Mouse (Mus musculus): ENCODE data around the gene Il24. TPM values are rescaled to one million over a fixed set of nuclear protein-coding genes. Genes with fewer than 3 reads are reported as not detected.
A peak's percentile ranks its signal among the peaks of the same experiment; 100 is the strongest.

Il24 gene
- polyA plus RNA-seq, 1 experiment from 2014 or later: not detected

- H3K9me3 ChIP-seq (replicated peaks; ENCODE audit: control insufficient read depth, low read length, poor library complexity, severe bottlenecking): no peaks in the 10 kb centered on the region
- no peaks in the 10 kb centered on the region for H3K4me1 ChIP-seq (ENCODE audit: control insufficient read depth, insufficient read depth, low read length)
- H3K9ac ChIP-seq (ENCODE audit: low read depth, low read length): no peak overlapping the region
- ATAC-seq: no peak
- H3K36me3 ChIP-seq (ENCODE audit: control insufficient read depth, insufficient read depth, low read length): no peaks in the 10 kb centered on the region
- H3K4me3 ChIP-seq (ENCODE audit: low read depth, low read length): no peak overlapping the region
- no peak overlapping the region for H3K27ac ChIP-seq (ENCODE audit: low read length)
- no peaks in the 10 kb centered on the region; the same call in 1 of the 2 replicates for H3K27me3 ChIP-seq (ENCODE audit: control insufficient read depth, insufficient read depth, low read depth, low read length)
- 90% methylated on average over 4 of the region's 4 CpGs for WGBS
- no peak overlapping the region for H3K4me2 ChIP-seq (ENCODE audit: low read length)
Observed at GRCm38 (mm10) chr1:130883146-130883545, 4.1 kb downstream of the Il24 start.

GRCm38 (mm10) chr1:130879927-130880326, 7.3 kb downstream of the Il24 start:
- Histone ChIP-seq H3K36me3 (ENCODE audit: control insufficient read depth, insufficient read depth, low read length) (no peaks in the 10 kb centered on the region), H3K27me3 (ENCODE audit: control insufficient read depth, insufficient read depth, low read depth, low read length) (peaks cover 5% of the 10 kb centered on the region; the same call in 1 of the 2 replicates), H3K9me3 (replicated peaks; ENCODE audit: control insufficient read depth, low read length, poor library complexity, severe bottlenecking) (no peaks in the 10 kb centered on the region), H3K27ac (ENCODE audit: low read length) (no peak overlapping the region), H3K4me1 (ENCODE audit: control insufficient read depth, insufficient read depth, low read length) (no peaks in the 10 kb centered on the region), H3K4me2 (ENCODE audit: low read length) (no peak overlapping the region), H3K9ac (ENCODE audit: low read depth, low read length) (no peak overlapping the region), H3K4me3 (ENCODE audit: low read depth, low read length) (no peak overlapping the region)
- 94% methylated on average over 7 of the region's 7 CpGs for WGBS
- ATAC-seq: no peak

GRCm38 (mm10) chr1:130877889-130878614, 9.2 kb downstream of the Il24 start:
- peak; percentile 88 for ATAC-seq
- peak overlapping the region; percentile 49 for H3K4me3 ChIP-seq (ENCODE audit: low read depth, low read length)
- peak overlapping the region; percentile 91 for H3K4me2 ChIP-seq (ENCODE audit: low read length)
- H3K27me3 ChIP-seq (ENCODE audit: control insufficient read depth, insufficient read depth, low read depth, low read length): peaks cover 5% of the 10 kb centered on the region; the same call in 1 of the 2 replicates
- no peak overlapping the region for H3K27ac ChIP-seq (ENCODE audit: low read length)
- no peaks in the 10 kb centered on the region for H3K36me3 ChIP-seq (ENCODE audit: control insufficient read depth, insufficient read depth, low read length)
- no peaks in the 10 kb centered on the region for H3K9me3 ChIP-seq (replicated peaks; ENCODE audit: control insufficient read depth, low read length, poor library complexity, severe bottlenecking)
- peak overlapping the region; percentile 67 for H3K9ac ChIP-seq (ENCODE audit: low read depth, low read length)
- whole genome bisulfite sequencing: 2% methylated on average over 43 of the region's 43 CpGs
- no peaks in the 10 kb centered on the region for H3K4me1 ChIP-seq (ENCODE audit: control insufficient read depth, insufficient read depth, low read length)

- H3K27me3 ChIP-seq (ENCODE audit: control insufficient read depth, insufficient read depth, low read depth, low read length): peaks cover 5% of the 10 kb centered on the region; the same call in 1 of the 2 replicates
- no peak overlapping the region for H3K4me2 ChIP-seq (ENCODE audit: low read length)
- no peak overlapping the region for H3K27ac ChIP-seq (ENCODE audit: low read length)
- H3K36me3 ChIP-seq (ENCODE audit: control insufficient read depth, insufficient read depth, low read length): no peaks in the 10 kb centered on the region
- no peak overlapping the region for H3K9ac ChIP-seq (ENCODE audit: low read depth, low read length)
- H3K4me1 ChIP-seq (ENCODE audit: control insufficient read depth, insufficient read depth, low read length): no peaks in the 10 kb centered on the region
- ATAC-seq: no peak
- H3K4me3 ChIP-seq (ENCODE audit: low read depth, low read length): no peak overlapping the region
- WGBS: 22% methylated on average over 3 of the region's 3 CpGs
- H3K9me3 ChIP-seq (replicated peaks; ENCODE audit: control insufficient read depth, low read length, poor library complexity, severe bottlenecking): no peaks in the 10 kb centered on the region
Observed at GRCm38 (mm10) chr1:130876931-130877509, 10.2 kb downstream of the Il24 start.

- Histone ChIP-seq H3K4me1 (ENCODE audit: control insufficient read depth, insufficient read depth, low read length) (no peaks in the 10 kb centered on the region), H3K36me3 (ENCODE audit: control insufficient read depth, insufficient read depth, low read length) (no peaks in the 10 kb centered on the region), H3K27ac (ENCODE audit: low read length) (no peak overlapping the region), H3K4me3 (ENCODE audit: low read depth, low read length) (no peak overlapping the region), H3K9me3 (replicated peaks; ENCODE audit: control insufficient read depth, low read length, poor library complexity, severe bottlenecking) (no peaks in the 10 kb centered on the region), H3K9ac (ENCODE audit: low read depth, low read length) (no peak overlapping the region), H3K4me2 (ENCODE audit: low read length) (no peak overlapping the region), H3K27me3 (ENCODE audit: control insufficient read depth, insufficient read depth, low read depth, low read length) (peaks cover 5% of the 10 kb centered on the region; the same call in 1 of the 2 replicates)
- no peak for ATAC-seq
- WGBS: 71% methylated on average over 3 of the region's 3 CpGs
Observed at GRCm38 (mm10) chr1:130875910-130876309, 11.3 kb downstream of the Il24 start.

- no peaks in the 10 kb centered on the region for H3K36me3 ChIP-seq (ENCODE audit: control insufficient read depth, insufficient read depth, low read length)
- no peaks in the 10 kb centered on the region for H3K9me3 ChIP-seq (replicated peaks; ENCODE audit: control insufficient read depth, low read length, poor library complexity, severe bottlenecking)
- peaks cover 5% of the 10 kb centered on the region; the same call in 1 of the 2 replicates for H3K27me3 ChIP-seq (ENCODE audit: control insufficient read depth, insufficient read depth, low read depth, low read length)
- H3K4me3 ChIP-seq (ENCODE audit: low read depth, low read length): no peak overlapping the region
- H3K27ac ChIP-seq (ENCODE audit: low read length): no peak overlapping the region
- WGBS: 44% methylated on average over 3 of the region's 3 CpGs
- H3K9ac ChIP-seq (ENCODE audit: low read depth, low read length): no peak overlapping the region
- no peak overlapping the region for H3K4me2 ChIP-seq (ENCODE audit: low read length)
- no peaks in the 10 kb centered on the region for H3K4me1 ChIP-seq (ENCODE audit: control insufficient read depth, insufficient read depth, low read length)
- ATAC-seq: peak; percentile 74
Observed at GRCm38 (mm10) chr1:130875139-130875538, 12.1 kb downstream of the Il24 start.

- H3K4me2 ChIP-seq (ENCODE audit: low read length): no peak overlapping the region
- WGBS: 92% methylated on average over 2 of the region's 2 CpGs
- H3K4me1 ChIP-seq (ENCODE audit: control insufficient read depth, insufficient read depth, low read length): no peaks in the 10 kb centered on the region
- no peaks in the 10 kb centered on the region for H3K9me3 ChIP-seq (replicated peaks; ENCODE audit: control insufficient read depth, low read length, poor library complexity, severe bottlenecking)
- ATAC-seq: no peak
- no peak overlapping the region for H3K4me3 ChIP-seq (ENCODE audit: low read depth, low read length)
- no peaks in the 10 kb centered on the region for H3K36me3 ChIP-seq (ENCODE audit: control insufficient read depth, insufficient read depth, low read length)
- H3K27me3 ChIP-seq (ENCODE audit: control insufficient read depth, insufficient read depth, low read depth, low read length): 0 out of 2 replicates have a peak, but pooled peaks cover 5% of the 10 kb centered on the region
- no peak overlapping the region for H3K9ac ChIP-seq (ENCODE audit: low read depth, low read length)
- H3K27ac ChIP-seq (ENCODE audit: low read length): no peak overlapping the region
Observed at GRCm38 (mm10) chr1:130872912-130873311, 14.3 kb downstream of the Il24 start.

- H3K27ac ChIP-seq (ENCODE audit: low read length): no peak within 1 kb of the TSS
- no peak within 1 kb of the TSS for H3K9ac ChIP-seq (ENCODE audit: low read depth, low read length)
- H3K4me3 ChIP-seq (ENCODE audit: low read depth, low read length): no peak within 1 kb of the TSS
- H3K4me1 ChIP-seq (ENCODE audit: control insufficient read depth, insufficient read depth, low read length): no peaks in the 10 kb centered on the region
- no peaks in the 10 kb centered on the region for H3K9me3 ChIP-seq (replicated peaks; ENCODE audit: control insufficient read depth, low read length, poor library complexity, severe bottlenecking)
- no peaks in the 10 kb centered on the region for H3K36me3 ChIP-seq (ENCODE audit: control insufficient read depth, insufficient read depth, low read length)
- no peak for ATAC-seq
- H3K27me3 ChIP-seq (ENCODE audit: control insufficient read depth, insufficient read depth, low read depth, low read length): no peaks in the 10 kb centered on the region
- no peak within 1 kb of the TSS for H3K4me2 ChIP-seq (ENCODE audit: low read length)
- WGBS: 67% methylated on average over 7 of the region's 7 CpGs
Observed at GRCm38 (mm10) chr1:130865541-130866221, 21.6 kb downstream of the Il24 start, which contains the start of gene Fcmr. Gene Fcmr (plus strand): TSS chr1:130865669.

GRCm38 (mm10) chr1:130864741-130865140, 22.5 kb downstream of the Il24 start:
- Histone ChIP-seq H3K27me3 (ENCODE audit: control insufficient read depth, insufficient read depth, low read depth, low read length) (no peaks in the 10 kb centered on the region), H3K4me3 (ENCODE audit: low read depth, low read length) (no peak overlapping the region), H3K36me3 (ENCODE audit: control insufficient read depth, insufficient read depth, low read length) (no peaks in the 10 kb centered on the region), H3K9me3 (replicated peaks; ENCODE audit: control insufficient read depth, low read length, poor library complexity, severe bottlenecking) (no peaks in the 10 kb centered on the region), H3K4me1 (ENCODE audit: control insufficient read depth, insufficient read depth, low read length) (no peaks in the 10 kb centered on the region), H3K27ac (ENCODE audit: low read length) (no peak overlapping the region), H3K9ac (ENCODE audit: low read depth, low read length) (no peak overlapping the region), H3K4me2 (ENCODE audit: low read length) (no peak overlapping the region)
- WGBS: 83% methylated on average over 5 of the region's 5 CpGs
- no peak for ATAC-seq

Measured in midbrain, embryonic 16.5 days (tissue).